Mouse (Mus musculus) neural tube, embryonic 10.5 days (tissue): ENCODE data around the gene Olfr222.

Experiments used
- DNase-seq: peaks from one replicate; pipeline ENCODE4 v3.0.0-alpha.2; 2017; ENCODE audit warnings: low spot score; ENCODE audit errors: extremely low spot score

The Olfr222 gene

GRCm38 (mm10) chr11:59542442-59542841 lies 33.6 kb downstream of the Olfr222 start:
- DNase-seq: no peak

- DNase-seq: no peak
Observed at GRCm38 (mm10) chr11:59541324-59541723, 34.7 kb downstream of the Olfr222 start, which contains the start of gene Nlrp3. Gene Nlrp3, plus strand, starts transcription at chr11:59541568.

DNA sequence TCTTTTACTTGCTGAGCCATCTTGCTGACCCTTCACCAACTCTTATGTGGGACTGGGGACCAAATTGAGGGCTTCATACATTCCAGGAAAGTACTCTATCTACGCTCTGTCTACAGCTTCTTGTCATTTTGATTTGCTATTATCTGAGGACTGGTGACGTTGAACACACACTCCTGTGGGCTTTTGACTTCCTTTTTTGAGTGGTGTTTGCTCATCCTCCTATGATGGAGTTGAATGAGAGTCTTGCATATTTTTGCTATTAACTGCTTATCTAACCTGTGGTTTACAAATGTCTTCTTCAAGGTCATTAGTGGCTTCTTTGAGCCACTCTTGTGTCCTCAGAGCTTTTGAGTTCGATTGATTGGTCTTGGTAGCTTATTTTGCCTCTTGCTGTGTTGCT lies 35.9 kb downstream of the Olfr222 start:
- no peak for DNase-seq

DNA sequence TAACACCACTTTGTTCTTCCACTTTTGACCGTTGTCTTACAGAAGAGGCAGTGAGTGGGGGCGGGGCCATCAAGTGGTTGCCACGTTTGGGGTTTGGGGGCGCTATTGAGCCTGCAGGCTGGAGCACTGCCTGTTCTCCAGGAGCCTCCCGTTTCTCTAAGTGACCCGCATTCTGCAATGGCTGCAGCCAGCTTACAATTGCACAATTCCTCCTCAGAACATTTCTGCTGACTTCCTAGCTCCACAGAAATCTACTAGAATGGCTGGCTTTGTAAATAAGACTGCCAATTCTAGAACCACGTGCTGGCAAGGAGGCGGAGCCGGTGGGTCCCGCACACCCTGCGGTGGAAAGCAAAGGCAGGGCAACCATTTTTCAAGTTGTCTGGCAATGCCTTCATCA lies 37.6 kb downstream of the Olfr222 start:
- no peak for DNase-seq

- DNase-seq: no peak
Observed at GRCm38 (mm10) chr11:59537218-59538130, 38.6 kb downstream of the Olfr222 start.

- DNase-seq: no peak
Observed at GRCm38 (mm10) chr11:59531562-59531961, 44.5 kb downstream of the Olfr222 start.

- DNase-seq: no peak
Observed at GRCm38 (mm10) chr11:59530870-59531535, 45.0 kb downstream of the Olfr222 start.

- DNase-seq: no peak
Observed at GRCm38 (mm10) chr11:59530221-59530620, 45.8 kb downstream of the Olfr222 start.

GRCm38 (mm10) chr11:59526472-59527080 lies 49.5 kb downstream of the Olfr222 start, which contains the start of gene Zkscan17:
Gene Zkscan17, minus strand, starts transcription at chr11:59526751.
- no peak for DNase-seq

DNA sequence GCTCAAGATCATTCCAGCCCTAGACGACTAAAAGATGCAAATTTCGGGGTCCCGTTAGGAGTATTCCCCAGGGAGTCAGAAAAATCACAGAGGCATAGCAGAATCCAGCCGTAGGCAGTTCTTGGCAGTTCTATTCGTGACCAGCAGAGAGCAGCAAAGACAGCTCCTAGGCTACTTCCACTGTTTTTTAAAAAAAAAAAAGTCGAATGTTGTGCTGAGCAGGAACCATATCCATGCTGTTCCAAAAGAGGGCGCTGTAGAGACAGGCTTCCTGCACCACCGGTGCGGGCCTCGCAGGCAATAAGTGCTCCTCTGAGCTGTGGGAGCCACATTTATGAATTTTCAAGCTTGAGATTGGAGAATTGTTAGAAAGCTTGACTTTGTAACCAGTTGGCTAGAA lies 50.8 kb downstream of the Olfr222 start:
- DNase-seq: peak; percentile 55

DNA sequence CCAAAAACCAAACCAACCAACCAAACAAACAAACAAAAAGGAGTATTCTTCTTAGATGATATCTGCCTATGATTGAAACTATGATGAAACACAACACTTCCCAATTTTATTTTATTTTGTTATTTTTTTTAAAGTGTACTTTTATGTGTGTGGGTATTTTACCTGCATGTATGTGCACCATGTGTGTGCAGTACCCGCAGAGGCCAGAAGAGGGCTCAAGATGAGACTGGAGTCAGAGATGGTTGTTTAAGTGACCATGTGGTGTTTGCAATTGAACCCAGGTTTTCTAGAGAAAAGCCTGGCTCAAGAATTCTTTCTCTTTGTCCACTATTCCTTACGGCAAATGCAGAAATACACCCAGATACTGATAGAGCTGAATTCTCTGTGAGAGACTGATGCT lies 51.9 kb downstream of the Olfr222 start:
- DNase-seq: no peak
